Mouse (Mus musculus): Measurements from ENCODE around the gene M1ap. TPM values are rescaled to one million over a fixed set of nuclear protein-coding genes. Genes with fewer than 3 reads are reported as not detected.

M1ap gene
- polyA plus RNA-seq, 1 experiment, result 8.8 TPM

DNA sequence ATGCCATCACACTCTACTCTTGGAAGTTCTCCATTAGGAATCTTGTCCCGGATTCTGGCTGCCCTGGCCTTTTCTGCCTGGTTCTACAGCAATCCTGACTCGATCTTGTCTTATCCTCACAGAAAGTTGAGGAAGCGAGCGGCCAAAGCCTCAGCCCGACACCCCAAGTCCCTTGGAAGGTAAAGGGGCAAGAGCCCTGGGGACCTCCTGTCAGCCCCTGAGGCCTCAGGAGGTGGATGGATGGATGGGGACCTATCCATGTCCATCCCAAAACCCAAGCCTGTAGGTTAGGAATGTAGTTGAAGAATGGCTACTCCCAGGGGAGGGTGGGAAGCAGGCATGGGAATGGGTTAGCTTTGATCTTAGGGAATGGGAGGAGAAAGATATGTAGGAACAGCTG, 97.3 kb downstream of the M1ap start:
- Histone ChIP-seq H3K36me3 (ENCODE audit: control insufficient read depth) (peaks cover 2% of the 10 kb centered on the region; the same call in 1 of the 2 replicates), H3K4me1 (ENCODE audit: control insufficient read depth) (peaks cover 67% of the 10 kb centered on the region), H3K9me3 (ENCODE audit: control insufficient read depth, low read length) (no peaks in the 10 kb centered on the region), H3K27me3 (ENCODE audit: control insufficient read depth) (peaks cover 2% of the 10 kb centered on the region), H3K4me3 (replicated peaks) (no peak overlapping the region)
- TF ChIP-seq GATA1 (IDR thresholded peaks at IDR 0.05; ENCODE audit: low read length) (no peak), TAL1 (IDR thresholded peaks at IDR 0.05; ENCODE audit: low read length) (no peak)

DNA sequence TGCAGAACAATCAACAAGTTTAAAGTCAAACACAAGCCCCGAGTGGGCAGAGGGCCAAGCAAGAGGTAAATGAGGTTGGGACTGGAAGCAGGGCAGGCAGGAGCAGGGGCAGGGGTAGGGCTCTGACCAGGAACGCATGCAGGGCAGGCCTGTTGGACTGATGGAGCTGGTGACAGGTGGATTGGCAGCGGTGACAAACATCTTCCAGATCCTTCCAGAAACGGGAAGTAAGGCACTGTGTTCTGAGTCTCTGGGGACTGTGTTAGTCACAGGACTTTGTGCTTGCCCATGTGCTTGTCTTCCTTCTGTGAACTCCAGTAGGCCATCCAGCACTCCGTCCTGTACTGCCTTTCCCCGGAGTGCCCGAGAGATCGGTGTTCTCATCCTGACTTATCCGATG, 98.0 kb downstream of the M1ap start:
- Histone ChIP-seq H3K36me3 (ENCODE audit: control insufficient read depth) (peaks cover 8% of the 10 kb centered on the region), H3K9me3 (ENCODE audit: control insufficient read depth, low read length) (no peaks in the 10 kb centered on the region), H3K4me3 (replicated peaks) (no peak overlapping the region), H3K27me3 (ENCODE audit: control insufficient read depth) (peaks cover 2% of the 10 kb centered on the region), H3K4me1 (ENCODE audit: control insufficient read depth) (peaks cover 66% of the 10 kb centered on the region)
- TF ChIP-seq TAL1 (IDR thresholded peaks at IDR 0.05; ENCODE audit: low read length), result no peak
- no peak for TF ChIP-seq GATA1 (IDR thresholded peaks at IDR 0.05; ENCODE audit: low read length)

DNA sequence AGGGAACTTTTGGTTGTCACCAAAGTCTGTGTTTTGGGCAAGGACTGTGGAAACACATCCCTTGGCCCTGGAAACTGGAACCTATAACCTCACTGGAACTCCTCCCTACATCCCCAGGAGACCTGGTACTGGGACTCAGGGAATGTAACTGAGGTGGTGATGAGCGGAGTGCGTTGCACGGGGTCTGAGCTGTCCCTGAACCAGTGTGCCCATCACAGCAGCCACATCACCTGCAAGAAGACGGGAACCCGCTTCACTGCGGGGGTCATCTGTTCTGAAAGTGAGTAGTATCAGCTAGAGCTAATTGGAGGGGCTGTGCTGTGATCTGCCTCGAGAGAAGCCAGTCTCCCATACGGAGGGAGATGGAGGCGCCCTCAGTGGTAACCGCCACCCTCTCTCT, 102.7 kb downstream of the M1ap start:
- Histone ChIP-seq H3K9me3 (ENCODE audit: control insufficient read depth, low read length) (no peaks in the 10 kb centered on the region), H3K4me1 (ENCODE audit: control insufficient read depth) (peaks cover 72% of the 10 kb centered on the region), H3K4me3 (replicated peaks) (no peak overlapping the region), H3K36me3 (ENCODE audit: control insufficient read depth) (peaks cover 46% of the 10 kb centered on the region), H3K27me3 (ENCODE audit: control insufficient read depth) (peaks cover 2% of the 10 kb centered on the region)
- TF ChIP-seq TAL1 (IDR thresholded peaks at IDR 0.05; ENCODE audit: low read length) (no peak), GATA1 (IDR thresholded peaks at IDR 0.05; ENCODE audit: low read length) (no peak)

DNA sequence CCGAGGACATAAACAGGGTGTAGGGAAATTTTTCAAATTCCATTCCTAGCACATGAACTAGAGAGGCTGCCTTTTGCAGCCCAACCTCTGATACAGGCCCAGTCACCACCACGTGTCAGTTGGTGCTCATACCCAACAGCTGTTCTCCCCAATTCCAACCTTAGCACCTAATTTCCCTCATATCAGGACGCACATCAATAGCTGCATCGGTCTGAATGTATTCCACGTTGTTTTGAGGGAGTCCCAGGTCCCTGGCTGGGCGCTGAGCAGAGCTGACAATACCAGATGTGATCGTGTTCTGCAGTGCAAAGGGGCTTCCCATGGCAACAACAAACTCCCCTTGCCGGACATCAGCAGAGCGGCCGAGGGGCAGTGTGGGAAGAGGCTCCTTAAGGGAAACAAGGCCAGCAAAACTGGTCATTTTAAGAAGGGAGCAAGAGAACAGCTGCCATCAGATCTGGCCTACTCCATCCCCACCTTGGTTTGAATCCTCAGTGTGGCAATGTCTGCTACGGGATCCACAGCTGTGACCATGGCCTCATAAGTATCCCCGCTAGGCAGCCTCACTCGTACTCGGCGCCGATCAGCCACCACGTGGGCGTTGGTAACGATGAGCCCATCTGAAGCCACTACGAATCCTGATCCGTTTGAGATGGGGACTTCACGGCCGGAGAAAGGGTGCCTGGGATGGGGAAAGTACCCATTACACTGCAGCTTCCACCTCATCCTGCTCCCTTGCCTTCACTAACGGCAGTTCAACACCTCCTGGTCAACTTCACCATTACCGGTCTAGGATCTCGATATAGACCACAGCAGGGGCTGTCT, 106.6 kb downstream of the M1ap start:
- no peak for TF ChIP-seq TAL1 (IDR thresholded peaks at IDR 0.05; ENCODE audit: low read length)
- no peak for TF ChIP-seq GATA1 (IDR thresholded peaks at IDR 0.05; ENCODE audit: low read length)
- peaks cover 79% of the 10 kb centered on the region for H3K36me3 ChIP-seq (ENCODE audit: control insufficient read depth)
- H3K4me3 ChIP-seq (replicated peaks), result peak overlapping the region; percentile 81
- H3K4me1 ChIP-seq (ENCODE audit: control insufficient read depth), result peaks cover 83% of the 10 kb centered on the region
- no peaks in the 10 kb centered on the region for H3K27me3 ChIP-seq (ENCODE audit: control insufficient read depth)
- no peaks in the 10 kb centered on the region for H3K9me3 ChIP-seq (ENCODE audit: control insufficient read depth, low read length)

DNA sequence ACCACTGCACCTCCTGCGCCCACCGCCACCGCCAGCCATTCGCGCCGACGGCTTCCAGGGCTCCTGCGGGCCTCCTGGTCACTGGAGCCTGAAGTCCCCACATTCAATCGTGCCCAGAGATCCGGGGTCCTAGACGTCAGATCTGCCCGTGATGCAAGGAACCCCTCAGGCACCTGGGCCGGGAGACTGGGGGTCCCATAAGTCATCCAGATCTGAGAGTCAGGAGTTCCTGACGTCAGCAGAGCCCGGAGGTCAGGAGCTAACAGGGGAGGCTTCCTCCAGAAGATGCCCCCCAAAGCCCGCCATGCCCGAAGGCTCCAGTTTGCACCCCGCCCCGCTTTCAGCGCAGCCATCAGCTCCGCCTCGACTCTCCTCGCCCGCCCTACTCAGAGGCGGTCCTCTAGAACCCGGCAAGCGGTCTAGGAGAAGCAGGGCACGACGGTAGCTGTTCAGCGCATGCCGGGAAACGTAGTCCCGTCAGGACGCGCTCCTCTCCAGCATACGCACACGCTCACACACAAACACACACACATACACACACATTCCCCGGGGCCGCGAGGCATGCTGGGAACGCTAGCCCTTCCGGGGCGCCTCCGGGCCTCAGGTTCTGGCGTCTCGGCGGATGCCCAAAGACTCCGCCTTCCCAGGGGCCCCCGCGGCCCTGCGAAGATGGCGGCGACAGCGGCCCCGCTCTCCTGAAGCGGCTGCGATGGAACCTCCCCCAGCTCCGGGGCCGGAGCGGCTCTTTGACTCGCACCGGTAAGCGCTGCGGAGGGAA, 107.6 kb downstream of the M1ap start, which contains the start of gene Aup1:
Gene Aup1, plus strand, starts transcription at position 448 of the 778 bp plus-strand sequence.
- no peaks in the 10 kb centered on the region for H3K9me3 ChIP-seq (ENCODE audit: control insufficient read depth, low read length)
- H3K36me3 ChIP-seq (ENCODE audit: control insufficient read depth), result peaks cover 85% of the 10 kb centered on the region
- TF ChIP-seq GATA1 (IDR thresholded peaks at IDR 0.05; ENCODE audit: low read length) (no peak), TAL1 (IDR thresholded peaks at IDR 0.05; ENCODE audit: low read length) (no peak)
- no peaks in the 10 kb centered on the region for H3K27me3 ChIP-seq (ENCODE audit: control insufficient read depth)
- H3K4me3 ChIP-seq (replicated peaks), result peak within 1 kb of the TSS; percentile 81
- peaks cover 82% of the 10 kb centered on the region for H3K4me1 ChIP-seq (ENCODE audit: control insufficient read depth)

DNA sequence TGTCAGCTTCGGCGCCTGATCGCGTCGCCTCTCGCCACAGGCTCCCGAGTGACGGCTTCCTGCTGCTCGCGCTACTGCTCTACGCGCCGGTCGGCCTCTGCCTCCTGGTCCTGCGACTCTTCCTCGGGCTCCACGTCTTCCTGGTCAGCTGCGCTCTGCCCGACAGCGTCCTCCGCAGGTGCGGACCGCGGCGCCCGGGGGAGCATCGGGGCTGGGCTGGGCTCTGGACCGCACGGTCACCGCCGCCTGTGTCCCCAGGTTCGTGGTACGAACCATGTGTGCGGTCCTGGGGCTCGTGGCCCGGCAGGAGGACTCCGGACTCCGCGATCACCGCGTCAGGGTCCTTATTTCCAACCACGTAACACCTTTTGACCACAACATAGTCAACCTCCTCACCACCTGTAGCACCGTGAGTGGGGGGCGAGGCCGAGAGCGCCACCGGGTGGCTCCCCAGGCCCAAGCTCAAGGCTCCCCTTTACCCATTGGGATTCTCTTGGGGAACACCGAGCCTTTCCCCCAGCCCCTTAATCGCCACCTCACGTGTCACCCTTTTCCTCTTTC, 108.2 kb downstream of the M1ap start, which contains the start of gene Htra2:
Gene Htra2, minus strand, starts transcription at position 403 of the 561 bp plus-strand sequence.
- H3K27me3 ChIP-seq (ENCODE audit: control insufficient read depth), result no peaks in the 10 kb centered on the region
- H3K36me3 ChIP-seq (ENCODE audit: control insufficient read depth), result peaks cover 84% of the 10 kb centered on the region
- peaks cover 78% of the 10 kb centered on the region for H3K4me1 ChIP-seq (ENCODE audit: control insufficient read depth)
- H3K4me3 ChIP-seq (replicated peaks), result peak within 1 kb of the TSS; percentile 81
- TF ChIP-seq GATA1 (IDR thresholded peaks at IDR 0.05; ENCODE audit: low read length), result no peak
- TF ChIP-seq TAL1 (IDR thresholded peaks at IDR 0.05; ENCODE audit: low read length), result no peak
- H3K9me3 ChIP-seq (ENCODE audit: control insufficient read depth, low read length), result no peaks in the 10 kb centered on the region

DNA sequence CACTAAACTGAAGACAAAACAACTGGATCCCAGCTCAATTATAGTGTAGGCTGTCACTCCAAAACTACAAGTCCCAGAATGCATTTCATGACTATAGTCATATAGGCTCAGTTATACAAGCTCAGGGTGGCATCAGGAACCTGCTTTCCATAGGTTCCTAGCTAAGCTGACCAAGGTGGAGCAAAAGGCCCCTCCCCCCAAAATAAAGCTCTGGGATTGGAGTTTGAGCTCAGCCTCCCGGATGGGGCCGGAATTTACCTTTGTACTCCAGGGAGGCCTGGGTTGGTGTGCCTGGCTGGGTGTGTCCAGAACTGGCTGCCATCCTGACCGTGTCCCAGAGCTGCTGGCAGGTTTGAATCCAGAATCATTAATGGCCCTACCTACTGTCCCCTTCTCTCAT, 111.1 kb downstream of the M1ap start, which contains the start of gene Dqx1:
Gene Dqx1, plus strand, starts transcription at position 55 of the 400 bp plus-strand sequence.
- Histone ChIP-seq H3K27me3 (ENCODE audit: control insufficient read depth) (peaks cover 22% of the 10 kb centered on the region), H3K4me3 (replicated peaks) (peak within 1 kb of the TSS; percentile 45), H3K36me3 (ENCODE audit: control insufficient read depth) (peaks cover 69% of the 10 kb centered on the region), H3K9me3 (ENCODE audit: control insufficient read depth, low read length) (no peaks in the 10 kb centered on the region), H3K4me1 (ENCODE audit: control insufficient read depth) (peaks cover 53% of the 10 kb centered on the region)
- TF ChIP-seq GATA1 (IDR thresholded peaks at IDR 0.05; ENCODE audit: low read length) (no peak), TAL1 (IDR thresholded peaks at IDR 0.05; ENCODE audit: low read length) (no peak)

DNA sequence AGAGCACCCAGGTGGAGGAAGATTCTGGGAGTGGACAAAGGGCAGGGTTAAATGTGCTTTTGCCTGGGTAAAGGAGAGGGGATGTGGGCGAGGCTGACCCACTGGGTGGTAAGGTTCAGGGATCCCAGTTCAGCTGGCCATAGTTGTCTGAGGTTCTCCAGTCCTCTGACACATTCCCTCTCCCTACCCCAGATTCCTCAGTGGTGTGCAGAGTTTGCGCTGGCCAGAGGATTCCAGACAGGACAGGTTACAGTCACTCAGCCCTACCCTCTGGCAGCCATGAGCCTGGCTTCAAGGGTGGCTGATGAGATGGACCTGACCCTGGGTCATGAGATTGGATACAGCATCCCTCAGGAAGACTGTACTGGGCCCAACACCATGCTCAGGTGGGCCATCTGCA, 112.0 kb downstream of the M1ap start:
- TF ChIP-seq TAL1 (IDR thresholded peaks at IDR 0.05; ENCODE audit: low read length) (no peak), GATA1 (IDR thresholded peaks at IDR 0.05; ENCODE audit: low read length) (no peak)
- peaks cover 62% of the 10 kb centered on the region for H3K36me3 ChIP-seq (ENCODE audit: control insufficient read depth)
- H3K4me3 ChIP-seq (replicated peaks), result peak overlapping the region; percentile 45
- H3K4me1 ChIP-seq (ENCODE audit: control insufficient read depth), result peaks cover 44% of the 10 kb centered on the region
- H3K27me3 ChIP-seq (ENCODE audit: control insufficient read depth), result peaks cover 31% of the 10 kb centered on the region
- no peaks in the 10 kb centered on the region for H3K9me3 ChIP-seq (ENCODE audit: control insufficient read depth, low read length)

DNA sequence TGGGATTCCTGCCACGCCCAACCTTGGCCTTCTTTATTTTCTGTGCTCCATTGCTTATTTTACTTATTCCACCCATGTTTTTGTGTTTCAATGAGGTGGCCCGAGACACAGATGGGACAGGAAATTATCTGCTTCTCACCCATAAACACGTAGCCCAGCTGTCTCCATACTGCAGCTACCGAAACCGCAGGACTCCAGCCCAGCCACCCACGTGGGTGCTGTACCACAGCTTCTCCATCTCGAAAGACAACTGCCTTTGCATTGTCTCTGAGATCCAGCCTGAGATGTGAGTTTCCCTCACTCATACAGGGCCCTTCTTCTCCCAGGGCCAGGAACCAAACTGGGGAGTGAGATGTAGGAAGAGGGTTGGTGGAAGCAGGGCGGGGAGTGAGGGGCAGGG, 119.3 kb downstream of the M1ap start:
- Histone ChIP-seq H3K4me1 (ENCODE audit: control insufficient read depth) (peaks cover 19% of the 10 kb centered on the region), H3K9me3 (ENCODE audit: control insufficient read depth, low read length) (peaks cover 26% of the 10 kb centered on the region), H3K4me3 (replicated peaks) (no peak overlapping the region), H3K27me3 (ENCODE audit: control insufficient read depth) (peaks cover 100% of the 10 kb centered on the region), H3K36me3 (ENCODE audit: control insufficient read depth) (peaks cover 9% of the 10 kb centered on the region)
- no peak for TF ChIP-seq TAL1 (IDR thresholded peaks at IDR 0.05; ENCODE audit: low read length)
- no peak for TF ChIP-seq GATA1 (IDR thresholded peaks at IDR 0.05; ENCODE audit: low read length)

Measured in erythroblast, embryonic 14.5 days (primary cell).